Mouse (Mus musculus) mesoderm, embryonic 11.5 days (tissue): Measurements from ENCODE around the gene Ankrd24.

Source experiments
- DNase-seq: peaks from one replicate; pipeline ENCODE4 v3.0.0-alpha.2; 2012; ENCODE audit warnings: low read depth, low spot score

Gene Ankrd24

GRCm38 (mm10) chr10:81628390-81628789 lies at the start of gene Ankrd24:
Ankrd24 (plus strand) TSS chr10:81628540.
- no peak for DNase-seq

DNA sequence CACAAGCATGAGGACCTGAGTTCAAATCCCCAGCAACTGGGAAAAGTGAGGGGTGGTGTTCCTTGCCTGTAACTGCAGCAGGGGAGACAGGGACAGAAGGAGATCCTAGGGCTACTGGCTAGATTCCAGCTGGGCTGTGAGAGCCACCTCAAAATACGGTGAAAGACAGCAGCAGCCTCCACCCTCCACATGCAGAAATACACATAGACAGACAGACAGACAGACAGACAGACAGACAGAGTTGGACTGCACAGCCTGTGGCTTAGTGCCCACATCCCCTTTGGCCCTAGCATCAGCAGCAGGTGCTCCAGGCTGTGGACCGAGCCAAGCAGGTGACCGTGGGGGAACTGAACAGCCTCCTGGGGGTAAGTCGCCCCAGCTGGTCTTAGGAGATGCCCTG lies 48.4 kb upstream of the Ankrd24 start:
- DNase-seq = no peak

- no peak for DNase-seq
Measured at GRCm38 (mm10) chr10:81580441-81581070, 47.8 kb upstream of the Ankrd24 start.

- no peak for DNase-seq
Measured at GRCm38 (mm10) chr10:81583347-81583746, 45.0 kb upstream of the Ankrd24 start.

GRCm38 (mm10) chr10:81588739-81589138 lies 39.6 kb upstream of the Ankrd24 start:
- no peak for DNase-seq

DNA sequence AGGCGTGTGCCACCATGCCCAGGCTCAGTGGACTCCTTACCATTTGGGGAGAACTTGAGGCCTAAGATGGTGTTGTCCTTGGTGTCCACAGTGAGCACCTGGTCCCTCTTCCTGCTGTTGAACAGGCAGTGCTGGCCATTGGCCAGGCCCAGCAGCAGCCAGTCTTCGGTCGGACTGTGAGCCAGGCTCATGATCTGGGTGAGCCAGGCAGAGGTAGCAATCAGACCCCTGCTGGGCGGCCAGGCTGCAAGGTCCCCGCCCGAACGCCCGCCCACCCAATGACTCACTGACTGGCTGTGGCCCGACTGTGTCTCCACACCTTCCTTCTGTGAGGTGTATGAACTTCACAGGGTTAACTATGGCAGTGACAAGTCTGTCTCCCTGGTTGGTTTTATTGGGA lies 36.5 kb upstream of the Ankrd24 start:
- DNase-seq = no peak

DNA sequence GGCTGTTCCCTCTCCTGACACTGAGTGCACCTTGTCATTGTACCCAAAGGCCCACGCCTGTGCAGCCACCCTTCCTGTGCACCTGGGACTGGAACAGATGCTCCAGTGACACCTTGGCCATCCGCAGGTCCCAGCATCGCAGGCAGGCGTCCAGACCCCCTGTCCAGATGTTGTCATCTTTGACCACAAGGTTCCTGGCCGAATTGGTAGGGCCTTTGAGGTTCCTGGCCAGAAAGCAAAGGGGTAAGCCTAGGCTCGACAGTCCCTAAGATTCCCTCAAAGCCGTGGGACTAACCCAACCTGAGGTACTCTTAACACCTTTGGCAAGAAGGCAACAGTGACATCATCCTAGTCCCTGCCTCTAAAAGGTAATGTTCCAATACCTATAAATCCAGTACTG lies 35.7 kb upstream of the Ankrd24 start:
- DNase-seq = no peak

DNA sequence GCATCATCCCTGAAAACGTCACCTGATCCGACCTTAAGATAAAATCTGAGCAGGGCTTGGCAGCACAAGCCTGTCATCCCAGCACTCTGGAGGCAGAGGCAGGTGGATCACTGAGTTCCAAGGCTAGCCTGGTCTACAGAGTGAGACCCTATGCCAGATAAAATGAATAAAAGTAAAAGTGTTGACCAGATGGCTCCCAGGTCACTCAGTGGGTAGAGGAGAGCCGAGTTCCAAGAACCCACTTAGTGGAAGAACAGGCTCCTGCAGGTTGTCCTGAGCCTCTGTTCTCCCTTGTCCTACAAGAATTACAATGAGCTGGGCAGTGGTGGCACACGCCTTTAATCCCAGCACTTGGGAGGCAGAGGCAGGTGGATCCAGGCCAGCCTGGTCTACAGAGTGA lies 35.1 kb upstream of the Ankrd24 start:
- DNase-seq = no peak

GRCm38 (mm10) chr10:81593935-81594334 lies 34.4 kb upstream of the Ankrd24 start:
- DNase-seq = no peak

DNA sequence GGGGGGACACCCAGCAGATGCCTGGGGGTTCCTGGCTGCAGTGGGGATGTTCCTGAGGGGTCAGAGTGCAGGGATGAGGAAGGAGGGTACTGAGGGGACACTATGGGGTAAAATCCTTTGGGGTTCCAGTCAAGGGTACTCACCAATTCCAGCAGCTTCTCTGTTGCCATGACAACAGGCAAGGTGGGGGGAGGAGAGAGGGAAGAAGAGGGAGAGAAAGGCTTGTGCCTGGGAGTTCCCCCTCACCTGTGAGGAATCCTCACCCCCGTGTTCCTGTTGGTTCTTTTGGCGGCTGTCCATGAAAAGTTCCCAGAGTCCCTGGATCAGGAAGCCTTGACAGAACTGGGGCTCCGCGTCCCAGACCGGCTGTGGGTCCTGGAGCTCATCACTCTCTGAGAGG lies 32.7 kb upstream of the Ankrd24 start:
- no peak for DNase-seq

- DNase-seq = peak; percentile 65
Measured at GRCm38 (mm10) chr10:81596611-81597010, 31.7 kb upstream of the Ankrd24 start.

- DNase-seq = peak; percentile 44
Measured at GRCm38 (mm10) chr10:81597137-81597950, 31.0 kb upstream of the Ankrd24 start.

- no peak for DNase-seq
Measured at GRCm38 (mm10) chr10:81598342-81598741, 30.0 kb upstream of the Ankrd24 start.

GRCm38 (mm10) chr10:81598871-81599270 lies 29.5 kb upstream of the Ankrd24 start:
- DNase-seq = no peak

GRCm38 (mm10) chr10:81599630-81600029 lies 28.7 kb upstream of the Ankrd24 start:
- no peak for DNase-seq

DNA sequence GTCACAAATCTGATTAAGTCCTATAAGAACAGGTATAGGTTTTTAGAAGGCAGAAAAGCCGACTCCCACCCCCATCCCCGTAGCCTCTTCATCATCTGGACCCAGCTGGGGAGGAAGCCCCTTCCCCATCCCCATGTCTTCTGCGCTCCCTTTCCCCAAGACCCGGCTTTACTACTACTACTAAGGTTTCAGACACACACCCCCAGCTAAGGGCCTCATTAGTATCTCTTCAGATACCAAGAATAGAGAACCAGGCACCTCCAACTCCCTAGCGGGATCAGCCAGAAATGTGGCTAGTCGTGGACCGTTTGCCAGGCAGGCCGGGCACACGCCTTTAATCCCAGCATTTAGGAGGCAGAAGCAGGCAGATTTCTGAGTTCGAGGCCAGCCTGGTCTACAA lies 28.2 kb upstream of the Ankrd24 start:
- no peak for DNase-seq

- DNase-seq = peak; percentile 98
Measured at GRCm38 (mm10) chr10:81600738-81601203, 27.6 kb upstream of the Ankrd24 start, which contains the start of gene Tle6. Tle6 (minus strand) TSS chr10:81601073.

DNA sequence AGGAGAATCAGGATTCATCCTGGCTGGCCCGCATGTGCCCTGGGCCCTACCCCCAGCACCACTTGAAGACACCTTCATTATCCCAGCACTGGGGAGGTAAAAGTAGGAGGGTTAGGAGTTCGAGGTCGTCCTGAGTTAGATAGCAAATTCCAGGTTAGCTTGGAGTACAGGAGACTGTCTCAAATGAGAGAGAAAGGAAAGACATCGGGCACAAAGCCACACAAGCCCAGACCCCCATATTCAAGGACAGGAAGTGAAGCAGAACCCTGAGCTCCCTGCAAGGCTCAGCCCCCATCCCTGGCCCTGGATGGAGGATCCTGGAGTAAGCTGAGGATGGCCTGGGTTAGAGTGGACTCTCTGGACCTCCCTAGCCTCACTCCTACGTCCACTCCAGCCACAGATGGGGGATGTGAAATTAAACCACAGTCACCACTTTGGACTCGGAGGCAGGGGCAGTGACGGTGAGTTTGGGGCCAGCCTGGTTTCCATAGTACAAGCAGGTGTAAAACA lies 26.9 kb upstream of the Ankrd24 start:
- DNase-seq = no peak

- peak; percentile 79 for DNase-seq
Measured at GRCm38 (mm10) chr10:81602741-81603151, 25.6 kb upstream of the Ankrd24 start.

GRCm38 (mm10) chr10:81604019-81604967 lies 24.0 kb upstream of the Ankrd24 start:
- DNase-seq = no peak

GRCm38 (mm10) chr10:81604968-81605665 lies 23.2 kb upstream of the Ankrd24 start:
- DNase-seq = peak; percentile 91
